Mouse (Mus musculus) brain, embryonic 18.5 days (tissue): ENCODE data around the gene Gfra1.

Experiments used
- DNase-seq: peaks from one replicate; pipeline ENCODE4 v3.0.0-alpha.2; 2012; ENCODE audit warnings: low read depth, low spot score

Gfra1 gene

GRCm38 (mm10) chr19:58441785-58442184, 13.9 kb downstream of the Gfra1 start:
- no peak for DNase-seq

- no peak for DNase-seq
Observed at GRCm38 (mm10) chr19:58441246-58441645, 14.5 kb downstream of the Gfra1 start.

GRCm38 (mm10) chr19:58438762-58439161, 16.9 kb downstream of the Gfra1 start:
- no peak for DNase-seq

- DNase-seq, result no peak
Observed at GRCm38 (mm10) chr19:58437441-58438071, 18.2 kb downstream of the Gfra1 start.

GRCm38 (mm10) chr19:58436874-58437273, 18.8 kb downstream of the Gfra1 start:
- no peak for DNase-seq

- DNase-seq, result no peak
Observed at GRCm38 (mm10) chr19:58435877-58436276, 19.8 kb downstream of the Gfra1 start.

- no peak for DNase-seq
Observed at GRCm38 (mm10) chr19:58432840-58433239, 22.9 kb downstream of the Gfra1 start.

GRCm38 (mm10) chr19:58428546-58428945, 27.2 kb downstream of the Gfra1 start:
- DNase-seq, result no peak

GRCm38 (mm10) chr19:58427348-58427747, 28.4 kb downstream of the Gfra1 start:
- no peak for DNase-seq

- no peak for DNase-seq
Observed at GRCm38 (mm10) chr19:58424928-58425327, 30.8 kb downstream of the Gfra1 start.

GRCm38 (mm10) chr19:58424179-58424578, 31.5 kb downstream of the Gfra1 start:
- DNase-seq, result peak; percentile 14

- no peak for DNase-seq
Observed at GRCm38 (mm10) chr19:58422916-58423493, 32.7 kb downstream of the Gfra1 start.

GRCm38 (mm10) chr19:58419685-58420084, 36.0 kb downstream of the Gfra1 start:
- no peak for DNase-seq

GRCm38 (mm10) chr19:58419278-58419677, 36.4 kb downstream of the Gfra1 start:
- DNase-seq, result no peak

- DNase-seq, result no peak
Observed at GRCm38 (mm10) chr19:58415173-58415572, 40.5 kb downstream of the Gfra1 start.

- no peak for DNase-seq
Observed at GRCm38 (mm10) chr19:58414733-58415132, 41.0 kb downstream of the Gfra1 start.

GRCm38 (mm10) chr19:58413290-58413689, 42.4 kb downstream of the Gfra1 start:
- no peak for DNase-seq

GRCm38 (mm10) chr19:58412811-58413210, 42.9 kb downstream of the Gfra1 start:
- no peak for DNase-seq

- no peak for DNase-seq
Observed at GRCm38 (mm10) chr19:58406726-58407125, 49.0 kb downstream of the Gfra1 start.

GRCm38 (mm10) chr19:58400224-58400623, 55.5 kb downstream of the Gfra1 start:
- DNase-seq, result no peak

GRCm38 (mm10) chr19:58399166-58399565, 56.5 kb downstream of the Gfra1 start:
- DNase-seq, result no peak

GRCm38 (mm10) chr19:58396604-58396984, 59.1 kb downstream of the Gfra1 start:
- no peak for DNase-seq

- DNase-seq, result no peak
Observed at GRCm38 (mm10) chr19:58395785-58396603, 59.7 kb downstream of the Gfra1 start.
